Mouse (Mus musculus) kidney, postnatal 0 days (tissue): ENCODE measurements at regions not wholly inside any gene's neighbourhood (a gene's known extent, or its start where the extent isn't known, plus 50 kb on each side); places are given as distances from the start of the nearest gene placed in this dataset.

Experiments used
- ATAC-seq: fragments of 200-750 bp; cut with Nextera tagmentation; replicated peaks from 2 replicates; pipeline ENCODE4 v1.8.0; 2017; ENCODE audit warnings: low read depth, moderate number of reproducible peaks, moderate TSS enrichment, moderate library complexity; ENCODE audit not compliant: low FRiP score
- DNase-seq: peaks from one replicate; pipeline ENCODE4 v3.0.0-alpha.2; 2016; ENCODE audit warnings: low spot score
- H3K27ac ChIP-seq: fragments of 300-500 bp; sonication (generic); 2 replicates; pipeline ENCODE4 v1.5.1; 2014; ENCODE audit warnings: mild to moderate bottlenecking
- H3K27me3 ChIP-seq: fragments of 300-500 bp; sonication (generic); 2 replicates; pipeline ENCODE4 v1.6.1; 2014; ENCODE audit warnings: low read length, mixed read lengths; ENCODE audit not compliant: insufficient read depth
- H3K36me3 ChIP-seq: fragments of 300-500 bp; sonication (generic); 2 replicates; pipeline ENCODE4 v1.6.1; 2014; ENCODE audit warnings: low read length, mixed read lengths; ENCODE audit not compliant: insufficient read depth
- H3K4me1 ChIP-seq: fragments of 300-500 bp; sonication (generic); replicated peaks from 2 replicates; pipeline ENCODE4 v1.6.1; 2014; ENCODE audit warnings: antibody characterized with exemption, low read length, mixed read lengths; ENCODE audit not compliant: insufficient read depth
- H3K4me2 ChIP-seq: fragments of 300-500 bp; sonication (generic); 2 replicates; pipeline ENCODE4 v1.6.1; 2014; ENCODE audit warnings: mild to moderate bottlenecking, low read length, moderate library complexity, mixed read lengths
- H3K4me3 ChIP-seq: fragments of 300-500 bp; sonication (generic); replicated peaks from 2 replicates; pipeline ENCODE4 v1.5.1; 2014; ENCODE audit warnings: low read depth, low read length
- H3K9ac ChIP-seq: fragments of 300-500 bp; sonication (generic); 2 replicates; pipeline ENCODE4 v1.6.1; 2014; ENCODE audit warnings: low read depth, low read length
- H3K9me3 ChIP-seq: fragments of 300-500 bp; sonication (generic); replicated peaks from 2 replicates; pipeline ENCODE4 v1.6.1; 2016; ENCODE audit warnings: low read length, inconsistent platforms, mixed read lengths
- CTCF ChIP-seq: IDR thresholded peaks from 2 replicates; pipeline ENCODE4 v1.5.1; 2016; ENCODE audit warnings: antibody characterized with exemption, low read depth, mild to moderate bottlenecking, moderate library complexity
- WGBS: fragments of 180-500 bp; shearing (Covaris S2); extraction: QIAGEN DNeasy Blood & Tissue Kit; methylation state at CpG from one replicate; pipeline ENCODE4 v1.1.7; 2014; 5-methylcytosine and 5-hydroxymethylcytosine counted together

GRCm38 (mm10) chr15:97163971-97164370 is 82.9 kb upstream of the Pced1b start:
- ATAC-seq, result no peak
- WGBS, result 61% methylated on average over 6 of the region's 6 CpGs
- Histone ChIP-seq H3K36me3 (no peaks in the 10 kb centered on the region), H3K4me1 (no peaks in the 10 kb centered on the region), H3K9ac (no peak overlapping the region), H3K4me3 (no peak overlapping the region), H3K4me2 (no peak overlapping the region), H3K27me3 (no peaks in the 10 kb centered on the region), H3K9me3 (no peaks in the 10 kb centered on the region), H3K27ac (no peak overlapping the region)
- no peak for DNase-seq
- TF ChIP-seq CTCF, result no peak

GRCm38 (mm10) chr15:97163090-97163489 is 83.8 kb upstream of the Pced1b start:
- no peak for TF ChIP-seq CTCF
- WGBS, result 87% methylated on average over 8 of the region's 8 CpGs
- no peaks in the 10 kb centered on the region for H3K9me3 ChIP-seq
- H3K36me3 ChIP-seq, result no peaks in the 10 kb centered on the region
- H3K4me1 ChIP-seq, result no peaks in the 10 kb centered on the region
- no peak for DNase-seq
- no peak overlapping the region for H3K4me2 ChIP-seq
- no peak overlapping the region for H3K27ac ChIP-seq
- H3K9ac ChIP-seq, result no peak overlapping the region
- no peak for ATAC-seq
- H3K27me3 ChIP-seq, result no peaks in the 10 kb centered on the region
- H3K4me3 ChIP-seq, result no peak overlapping the region

- Histone ChIP-seq H3K27me3 (no peaks in the 10 kb centered on the region), H3K27ac (no peak overlapping the region), H3K4me3 (no peak overlapping the region), H3K9ac (no peak overlapping the region), H3K36me3 (no peaks in the 10 kb centered on the region), H3K4me1 (no peaks in the 10 kb centered on the region), H3K9me3 (no peaks in the 10 kb centered on the region), H3K4me2 (no peak overlapping the region)
- no peak for TF ChIP-seq CTCF
- ATAC-seq (no peak), DNase-seq (no peak)
- 88% methylated on average over 8 of the region's 8 CpGs for WGBS
Observed at GRCm38 (mm10) chr15:97162305-97162704, 84.6 kb upstream of the Pced1b start.

GRCm38 (mm10) chr15:97161530-97161929 is 85.4 kb upstream of the Pced1b start:
- Histone ChIP-seq H3K27me3 (no peaks in the 10 kb centered on the region), H3K9me3 (no peaks in the 10 kb centered on the region), H3K4me1 (no peaks in the 10 kb centered on the region), H3K4me2 (no peak overlapping the region), H3K36me3 (no peaks in the 10 kb centered on the region), H3K4me3 (no peak overlapping the region), H3K9ac (no peak overlapping the region), H3K27ac (no peak overlapping the region)
- no peak for TF ChIP-seq CTCF
- 86% methylated on average over 5 of the region's 5 CpGs for WGBS
- ATAC-seq (no peak), DNase-seq (no peak)

GRCm38 (mm10) chr15:97152354-97152753 is 94.6 kb upstream of the Pced1b start:
- 64% methylated on average over 8 of the region's 8 CpGs for WGBS
- H3K27me3 ChIP-seq, result no peaks in the 10 kb centered on the region
- ATAC-seq (no peak), DNase-seq (no peak)
- no peak overlapping the region for H3K27ac ChIP-seq
- H3K4me3 ChIP-seq, result no peak overlapping the region
- no peak for TF ChIP-seq CTCF
- no peaks in the 10 kb centered on the region for H3K4me1 ChIP-seq
- no peaks in the 10 kb centered on the region for H3K36me3 ChIP-seq
- no peak overlapping the region for H3K9ac ChIP-seq
- no peaks in the 10 kb centered on the region for H3K9me3 ChIP-seq
- no peak overlapping the region for H3K4me2 ChIP-seq

- Histone ChIP-seq H3K9me3 (no peaks in the 10 kb centered on the region), H3K27ac (no peak overlapping the region), H3K4me1 (no peaks in the 10 kb centered on the region), H3K36me3 (no peaks in the 10 kb centered on the region), H3K4me2 (no peak overlapping the region), H3K27me3 (no peaks in the 10 kb centered on the region), H3K9ac (no peak overlapping the region), H3K4me3 (no peak overlapping the region)
- DNase-seq, result no peak
- ATAC-seq, result no peak
- 87% methylated on average over 12 of the region's 12 CpGs for WGBS
- TF ChIP-seq CTCF, result no peak
Observed at GRCm38 (mm10) chr15:97151793-97152192, 95.1 kb upstream of the Pced1b start.

GRCm38 (mm10) chr15:97150983-97151735 is 95.4 kb upstream of the Slc38a4 start:
- H3K27ac ChIP-seq, result no peak overlapping the region
- H3K4me2 ChIP-seq, result no peak overlapping the region
- H3K27me3 ChIP-seq, result no peaks in the 10 kb centered on the region
- 81% methylated on average over 10 of the region's 10 CpGs for WGBS
- no peaks in the 10 kb centered on the region for H3K36me3 ChIP-seq
- peak; percentile 24; the same call in 1 of the 2 replicates for TF ChIP-seq CTCF
- no peaks in the 10 kb centered on the region for H3K9me3 ChIP-seq
- no peak overlapping the region for H3K9ac ChIP-seq
- ATAC-seq (no peak), DNase-seq (no peak)
- H3K4me1 ChIP-seq, result no peaks in the 10 kb centered on the region
- H3K4me3 ChIP-seq, result no peak overlapping the region
